Mouse (Mus musculus) G1E (cell line): Measurements from ENCODE around the gene Dclre1b.

Experiments
- CTCF ChIP-seq: IDR thresholded peaks from 2 replicates; pipeline ENCODE4 v1.5.1; 2012; ENCODE audit warnings: low read depth, low read length, inconsistent platforms, mixed read lengths
- GATA1 ChIP-seq: IDR thresholded peaks from 2 replicates; pipeline ENCODE4 v1.6.1; 2012; ENCODE audit warnings: borderline replicate concordance, low read length, inconsistent platforms, mixed read lengths

GRCm38 (mm10) chr3:103799507-103799906 is 9.7 kb downstream of the Dclre1b start:
- TF ChIP-seq CTCF (no peak), GATA1 (no peak)
